Mouse (Mus musculus) cerebellum, postnatal 25 days (tissue): ENCODE measurements around the gene Rgr.
A peak's percentile ranks its signal among the peaks of the same experiment; 100 is the strongest.

Source experiments
- DNase-seq, 2 experiments: peaks; one replicate each; pipeline ENCODE4 v3.0.0; 2021; ENCODE audit warnings: mixed read lengths in 2 of 2

The Rgr gene

GRCm38 (mm10) chr14:36989784-36990183 lies 59.0 kb downstream of the Rgr start:
- no peak for DNase-seq

DNA sequence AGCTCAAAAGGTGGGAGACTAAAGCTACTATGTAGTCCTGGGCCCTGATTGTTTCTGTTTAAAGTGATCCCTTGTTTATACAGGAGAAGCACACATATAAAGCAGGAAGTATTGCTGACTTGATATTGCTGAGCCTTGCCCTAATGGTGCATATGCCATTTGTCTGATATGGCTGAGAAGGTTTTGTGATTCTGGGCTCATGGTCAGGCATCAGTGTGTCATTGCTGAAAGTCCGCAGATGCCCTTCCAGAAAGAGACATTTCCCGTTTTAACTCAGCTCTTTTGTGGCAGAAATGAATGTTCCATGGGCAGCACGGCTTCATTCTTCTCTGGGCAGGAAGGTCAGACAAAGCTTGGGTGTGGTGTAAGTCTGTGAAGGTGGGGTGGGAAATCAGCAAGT lies 63.1 kb downstream of the Rgr start:
- DNase-seq, result peak in 1 of 2 experiments; percentile 22
